Mouse (Mus musculus) left cerebral cortex, adult 8-10 months (tissue): Measurements from ENCODE around the gene Timm8b. TPM values are rescaled to one million over a fixed set of nuclear protein-coding genes. Genes with fewer than 3 reads are reported as not detected.
"Not testable (repeated sequence)": the region's sequence is repeated elsewhere in the genome, so short reads cannot be mapped to it uniquely, and the experiment has no call there.

ENCODE experiments used
- DNase-seq, 2 experiments: peaks; one replicate each; pipeline ENCODE4 v3.0.0; 2022; ENCODE audit warnings: low spot score in 2 of 2
- total RNA-seq, 4 experiments: library from RNA; stranded (reverse); gene quantifications; 2 replicates each; pipeline ENCODE4 v1.2.4; 2022

Gene Timm8b
- total RNA-seq, 4 experiments from 2014 or later = 195 to 210 (median 203) TPM

- DNase-seq = no peak
Measured at GRCm38 (mm10) chr9:50602055-50602845, 1.5 kb upstream of the Timm8b start.

DNA sequence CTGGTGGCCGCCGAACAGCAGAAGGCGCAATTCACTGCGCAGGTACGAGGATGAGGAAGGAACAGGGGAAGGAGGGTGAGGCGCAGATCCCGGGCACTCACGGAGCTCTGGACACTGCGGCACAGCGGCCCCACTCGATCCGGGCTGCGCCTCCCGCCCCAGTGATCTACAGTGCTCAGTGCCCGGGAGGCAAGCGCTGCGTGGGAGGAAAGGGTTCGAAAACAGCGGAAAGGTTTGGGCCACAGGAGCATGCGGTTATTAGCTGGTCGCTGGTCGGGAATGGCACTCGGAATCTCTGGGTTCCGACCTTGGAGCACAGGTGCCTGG lies 251 bp downstream of the Timm8b start:
- no peak for DNase-seq

DNA sequence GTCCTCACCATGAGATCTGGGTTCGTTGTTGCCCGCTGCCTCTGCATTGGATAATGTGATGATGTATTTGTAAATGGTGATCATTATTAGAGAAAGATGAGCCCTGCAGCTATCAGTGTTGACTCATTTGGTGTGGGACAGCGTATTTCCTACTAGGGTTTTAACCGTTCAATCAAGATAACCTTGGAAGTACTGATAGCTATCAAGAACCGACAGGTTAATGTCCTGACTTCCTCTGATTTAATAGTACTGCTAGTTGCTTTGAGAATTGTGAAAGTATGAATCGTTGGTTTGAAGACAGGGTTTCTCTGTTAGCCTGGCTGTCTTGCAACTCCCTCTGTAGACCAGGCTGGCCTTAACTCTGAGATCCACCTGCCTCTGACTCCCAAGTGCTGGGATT lies 628 bp downstream of the Timm8b start:
- no peak for DNase-seq

DNA sequence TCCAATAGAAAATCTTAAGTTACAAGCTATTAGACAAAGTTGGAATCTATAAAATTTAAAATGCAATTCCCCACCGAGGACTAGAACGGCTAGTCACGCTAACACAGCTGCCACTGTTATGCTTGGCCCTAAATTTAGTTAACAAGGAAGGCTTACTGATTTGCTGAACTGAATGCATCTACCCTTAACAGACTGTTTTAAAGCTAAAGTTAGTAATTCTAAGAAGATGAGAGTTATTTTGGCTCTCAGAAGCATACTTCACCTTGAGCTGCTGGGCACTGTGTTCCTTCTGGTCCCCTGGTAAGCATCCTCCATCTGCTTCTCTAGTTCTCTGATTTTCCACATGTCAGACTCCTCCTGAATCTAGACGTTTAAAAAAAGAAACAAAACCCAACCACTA lies 8.4 kb downstream of the Timm8b start:
- DNase-seq = no peak

- DNase-seq = no peak
Measured at GRCm38 (mm10) chr9:50616161-50616560, 12.5 kb downstream of the Timm8b start.

- DNase-seq = peak; percentile 87 to 91
Measured at GRCm38 (mm10) chr9:50616766-50617603, 13.3 kb downstream of the Timm8b start, which contains the start of the genes Pih1d2 and Nkapd1. Gene Pih1d2 (plus strand): TSS chr9:50617321. Gene Nkapd1 (minus strand): TSS chr9:50617464.

DNA sequence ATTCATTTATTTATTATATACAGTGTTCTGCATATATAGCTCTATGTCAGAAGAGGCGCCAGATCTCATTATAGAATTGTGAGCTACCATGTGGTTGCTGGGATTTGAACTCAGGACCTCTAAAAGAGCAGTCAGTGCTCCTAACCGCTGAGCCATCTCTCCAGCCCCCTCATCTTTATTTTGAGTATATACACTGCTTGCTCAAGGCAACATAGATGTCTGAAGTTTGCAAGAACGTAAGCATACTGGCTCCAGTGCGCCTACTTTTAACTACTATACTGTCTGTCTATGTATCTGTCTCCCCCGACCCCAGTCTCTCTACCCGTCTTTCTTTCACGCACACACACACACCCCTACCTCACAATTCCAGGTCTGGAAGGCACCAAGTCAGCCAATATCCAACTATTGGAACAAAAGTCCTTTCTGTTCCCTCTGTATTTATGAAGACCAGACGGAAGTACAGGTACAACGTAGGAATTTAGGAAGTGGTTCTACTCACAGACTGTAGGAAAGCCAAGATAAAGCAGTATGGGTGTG lies 14.2 kb downstream of the Timm8b start:
- no peak for DNase-seq

GRCm38 (mm10) chr9:50630903-50631302 lies 27.2 kb downstream of the Timm8b start:
- not testable (repeated sequence) for DNase-seq

- DNase-seq = no peak
Measured at GRCm38 (mm10) chr9:50632016-50632688, 28.4 kb downstream of the Timm8b start.

DNA sequence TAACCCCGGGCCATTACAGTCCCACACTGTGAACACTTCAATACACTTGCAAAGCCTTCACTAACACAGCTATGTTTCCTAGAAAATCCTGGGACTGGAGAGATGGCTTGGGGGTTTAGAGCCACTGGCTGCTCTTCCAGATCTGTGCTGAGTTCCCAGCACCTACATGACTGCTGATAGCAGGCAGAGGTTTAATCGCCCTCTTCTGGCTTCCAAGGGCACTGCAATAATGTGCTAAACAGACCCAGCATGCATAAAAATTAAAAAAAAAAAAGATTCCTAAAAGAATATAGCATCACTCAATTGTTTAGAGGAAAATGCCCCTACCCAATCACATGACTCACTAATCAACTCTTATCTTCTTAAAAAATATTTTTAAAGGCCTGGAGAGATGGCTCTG lies 29.3 kb downstream of the Timm8b start:
- DNase-seq = no peak

DNA sequence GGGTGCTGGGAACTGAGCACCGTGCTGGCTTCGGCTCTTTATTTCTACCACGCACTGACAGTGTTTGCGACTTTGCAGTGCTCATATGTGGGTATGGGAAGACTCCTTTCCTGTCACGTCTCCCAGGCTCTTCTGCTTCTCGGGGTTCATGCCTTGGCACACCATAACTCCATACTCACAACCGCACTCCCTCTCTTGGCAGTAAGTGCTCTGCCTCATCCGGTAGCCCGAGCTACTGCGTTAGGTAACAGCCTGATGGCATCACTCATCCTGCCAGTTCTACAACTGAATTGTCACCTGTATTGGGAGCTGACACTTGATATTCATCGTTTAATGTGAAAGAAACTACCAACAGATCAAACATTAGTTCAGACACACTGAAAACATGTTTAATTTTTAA lies 30.6 kb downstream of the Timm8b start:
- no peak for DNase-seq

GRCm38 (mm10) chr9:50646826-50647370 lies 43.2 kb downstream of the Timm8b start:
- DNase-seq = no peak

- no peak for DNase-seq
Measured at GRCm38 (mm10) chr9:50650503-50650902, 46.8 kb downstream of the Timm8b start.

Other genes starting within 250 kb of the Timm8b start
- gene Plet1, start 109.4 kb upstream of the Timm8b start, total RNA-seq = not detected
- 10 to 100 TPM; 28.2 to 31.7 (median 29.5) TPM for gene Pts, start 75.2 kb upstream of the Timm8b start, total RNA-seq
- 10 to 100 TPM; 20.2 to 26.5 (median 25.1) TPM for gene Il18, start 49.1 kb upstream of the Timm8b start, total RNA-seq
- gene Bco2, start 48.7 kb upstream of the Timm8b start, total RNA-seq = 1 to 10 TPM; 4.1 to 4.8 (median 4.4) TPM
- not detected for gene Tex12, start 42.6 kb upstream of the Timm8b start, total RNA-seq
- 100 to 1,000 TPM; 102 to 113 (median 109) TPM for gene Sdhd, start 98 bp upstream of the Timm8b start, total RNA-seq
- gene Pih1d2, start 13.4 kb downstream of the Timm8b start, total RNA-seq = 1 to 10 TPM; 2.3 to 4.4 (median 3.2) TPM
- gene Nkapd1, start 13.6 kb downstream of the Timm8b start, total RNA-seq = 10 to 100 TPM; 19.5 to 20.4 (median 20.2) TPM
- gene Dlat, start 55.9 kb downstream of the Timm8b start, total RNA-seq = 100 to 1,000 TPM; 110 to 123 (median 118) TPM
- 10 to 100 TPM; 67.0 to 85.3 (median 71.8) TPM for gene Dixdc1, start 135.6 kb downstream of the Timm8b start, total RNA-seq
- gene 2310030G06Rik, start 142.6 kb downstream of the Timm8b start, total RNA-seq = 1 to 10 TPM; 2.7 to 3.7 (median 3.1) TPM
- gene Cryab, start 147.4 kb downstream of the Timm8b start, total RNA-seq = 100 to 1,000 TPM; 157 to 185 (median 170) TPM
- 1 to 10 TPM in 3 of 4 experiments, under 1 TPM in 1; 0.74 to 2.4 (median 1.9) TPM for gene Hspb2, start 148.4 kb downstream of the Timm8b start, total RNA-seq
- 1 to 10 TPM; 5.3 to 6.6 (median 5.8) TPM for gene Fdxacb1, start 164.3 kb downstream of the Timm8b start, total RNA-seq
- 10 to 100 TPM; 26.1 to 31.9 (median 29.0) TPM for gene Alg9, start 171.1 kb downstream of the Timm8b start, total RNA-seq
- 10 to 100 TPM; 32.3 to 39.7 (median 34.1) TPM for gene 1110032A03Rik, start 171.6 kb downstream of the Timm8b start, total RNA-seq
- 10 to 100 TPM; 13.5 to 19.2 (median 16.8) TPM for gene Ppp2r1b, start 241.4 kb downstream of the Timm8b start, total RNA-seq